Mouse (Mus musculus): ENCODE data around the gene Trim25.

- TF ChIP-seq CTCF (IDR thresholded peaks at IDR 0.05; ENCODE audit: low read depth, low read length), result peak; percentile 30
- no peak for TF ChIP-seq POLR2A (IDR thresholded peaks at IDR 0.05; ENCODE audit: insufficient read depth, low read length)
Observed at GRCm38 (mm10) chr11:88976320-88976719, 22.9 kb upstream of the Trim25 start.

All from ES-Bruce4 (cell line).